Mouse (Mus musculus): Measurements from ENCODE around the gene Cracr2b.

GRCm38 (mm10) chr7:141457236-141457635 is 3.7 kb upstream of the Cracr2b start:
- TF ChIP-seq POLR2A (IDR thresholded peaks at IDR 0.05; ENCODE audit: borderline replicate concordance, extremely low read depth, insufficient read depth, insufficient read length, poor library complexity, severe bottlenecking) (no peak), CTCF (IDR thresholded peaks at IDR 0.05; ENCODE audit: borderline replicate concordance, extremely low read depth, insufficient read depth, insufficient read length) (no peak)

Data from brain, embryonic 14.5 days (tissue).